Mouse (Mus musculus): ENCODE data around the gene Dst.

DNA sequence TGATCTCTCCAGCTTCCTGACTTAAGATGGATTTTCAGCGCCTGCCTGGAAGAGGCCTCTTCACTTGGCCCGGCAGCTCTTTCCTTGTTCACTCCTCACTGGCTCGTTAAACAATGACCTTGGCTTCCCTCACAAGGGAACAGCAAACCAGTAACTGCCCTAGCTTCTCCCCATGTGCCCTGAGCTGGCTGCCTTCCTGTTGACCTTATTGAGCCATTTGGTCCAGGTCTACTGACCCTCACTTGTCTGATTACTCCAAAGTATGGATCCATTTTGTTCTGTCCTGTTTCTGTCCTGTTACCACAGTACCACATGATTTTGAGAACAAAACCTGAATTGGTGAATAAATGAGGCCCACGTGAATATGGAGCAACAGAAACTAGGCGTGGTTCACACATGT lies 31.8 kb downstream of the Dst start:
- TF ChIP-seq CTCF (IDR thresholded peaks at IDR 0.05; ENCODE audit: low read depth, low read length): no peak
- no peak for TF ChIP-seq GATA2 (IDR thresholded peaks at IDR 0.05; ENCODE audit: borderline replicate concordance, low read depth, low read length)
